Mouse (Mus musculus) heart, embryonic 11.5 days (tissue): ENCODE results near the gene Nlrp4b. TPM values are rescaled to one million over a fixed set of nuclear protein-coding genes. Genes with fewer than 3 reads are reported as not detected.
"Not testable (repeated sequence)": the region's sequence is repeated elsewhere in the genome, so short reads cannot be mapped to it uniquely, and the experiment has no call there.

Experiments
- ATAC-seq: fragments of 200-750 bp; cut with Nextera tagmentation; replicated peaks from 2 replicates; pipeline ENCODE4 v1.8.0; 2017; ENCODE audit warnings: moderate library complexity; ENCODE audit not compliant: insufficient number of reproducible peaks, low FRiP score, low TSS enrichment
- H3K27ac ChIP-seq: fragments of 300-500 bp; sonication (generic); 2 replicates; pipeline ENCODE4 v1.5.1; 2014; ENCODE audit warnings: mild to moderate bottlenecking, low read depth, low read length
- H3K27me3 ChIP-seq: fragments of 300-500 bp; sonication (generic); 2 replicates; pipeline ENCODE4 v1.6.1; 2014; ENCODE audit warnings: mild to moderate bottlenecking, low read length, mixed read lengths; ENCODE audit not compliant: control insufficient read depth, insufficient read depth
- H3K36me3 ChIP-seq: fragments of 300-500 bp; sonication (generic); 2 replicates; pipeline ENCODE4 v1.6.1; 2014; ENCODE audit warnings: mild to moderate bottlenecking, low read length, moderate library complexity, mixed read lengths; ENCODE audit not compliant: control insufficient read depth, insufficient read depth
- H3K4me1 ChIP-seq: fragments of 300-500 bp; sonication (generic); 2 replicates; pipeline ENCODE4 v1.6.1; 2014; ENCODE audit warnings: low read length; ENCODE audit not compliant: control insufficient read depth, insufficient read depth
- H3K4me2 ChIP-seq: fragments of 300-500 bp; sonication (generic); 2 replicates; pipeline ENCODE4 v1.6.1; 2014; ENCODE audit warnings: mild to moderate bottlenecking, moderate library complexity
- H3K4me3 ChIP-seq: fragments of 300-500 bp; sonication (generic); 2 replicates; pipeline ENCODE4 v1.5.1; 2014; ENCODE audit warnings: low read depth, low read length
- H3K9ac ChIP-seq: fragments of 300-500 bp; sonication (generic); 2 replicates; pipeline ENCODE4 v1.6.1; 2014; ENCODE audit warnings: mild to moderate bottlenecking, low read depth, low read length, moderate library complexity
- H3K9me3 ChIP-seq: fragments of 300-500 bp; sonication (generic); replicated peaks from 2 replicates; pipeline ENCODE4 v1.6.1; 2016; ENCODE audit warnings: low read length; ENCODE audit not compliant: control insufficient read depth
- WGBS: fragments of 180-500 bp; shearing (Covaris S2); extraction: QIAGEN DNeasy Blood & Tissue Kit; methylation state at CpG from one replicate; pipeline ENCODE4 v1.1.7; 2014; ENCODE audit not compliant: insufficient replicate concordance; 5-methylcytosine and 5-hydroxymethylcytosine counted together
- polyA plus RNA-seq: library from polyadenylated mRNA; unstranded; fragments of >200 nt; fragmentation: Nextera tagmentation; extraction: Ambion mirVana; gene quantifications from 2 replicates; pipeline ENCODE4 v1.2.1, GENCODE M21; 2014

The Nlrp4b gene
- not detected in 2 replicates for polyA plus RNA-seq

GRCm38 (mm10) chr7:10687489-10687888, at the start of gene Nlrp4b:
TSS of gene Nlrp4b (plus strand) at chr7:10687789.
- no peak within 1 kb of the TSS for H3K4me3 ChIP-seq
- no peak within 1 kb of the TSS for H3K4me2 ChIP-seq
- no peaks in the 10 kb centered on the region for H3K4me1 ChIP-seq
- H3K27me3 ChIP-seq, result no peaks in the 10 kb centered on the region
- no peak within 1 kb of the TSS for H3K27ac ChIP-seq
- WGBS, result 76% methylated on average over 1 of the region's 1 CpGs
- H3K36me3 ChIP-seq, result no peaks in the 10 kb centered on the region
- ATAC-seq, result no peak
- H3K9me3 ChIP-seq, result peaks cover 12% of the 10 kb centered on the region
- H3K9ac ChIP-seq, result no peak within 1 kb of the TSS

DNA sequence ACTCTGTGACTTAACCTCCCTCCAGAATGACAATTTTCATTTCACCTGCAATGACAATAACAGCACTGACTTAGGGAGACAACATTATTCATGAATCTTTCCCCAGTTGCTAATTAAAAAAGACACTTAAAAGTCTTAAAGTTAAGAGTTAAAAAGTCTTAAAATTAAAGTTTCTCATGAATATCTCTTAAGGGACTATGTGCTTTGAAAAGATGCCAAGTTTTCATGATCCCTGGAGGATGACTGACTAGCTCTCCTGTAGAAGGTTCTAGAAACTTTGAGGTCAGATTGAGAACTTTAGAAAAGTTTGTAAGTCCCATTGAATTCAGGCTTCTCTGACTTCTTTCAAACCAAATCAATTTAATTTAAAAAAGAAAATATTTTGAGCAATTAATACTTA, 66.7 kb downstream of the Nlrp4b start, which contains the start of gene Vmn1r71:
TSS of gene Vmn1r71 (minus strand) at position 101 of the 400 bp plus-strand sequence.
- Histone ChIP-seq H3K4me1 (no peaks in the 10 kb centered on the region), H3K27me3 (no peaks in the 10 kb centered on the region), H3K9ac (no peak within 1 kb of the TSS), H3K27ac (no peak within 1 kb of the TSS), H3K4me3 (no peak within 1 kb of the TSS), H3K9me3 (0 out of 2 replicates have a peak, but pooled peaks cover 3% of the 10 kb centered on the region), H3K36me3 (no peaks in the 10 kb centered on the region), H3K4me2 (no peak within 1 kb of the TSS)
- no peak for ATAC-seq

GRCm38 (mm10) chr7:10757551-10757950, 70.0 kb downstream of the Nlrp4b start:
- not testable (repeated sequence) for H3K4me1 ChIP-seq, H3K27me3 ChIP-seq, ATAC-seq

More at GRCm38 (mm10) chr7:10757551-10757950, 70.0 kb downstream of the Nlrp4b start:
- not testable (repeated sequence) for H3K4me3 ChIP-seq, H3K27ac ChIP-seq, H3K9ac ChIP-seq, H3K9me3 ChIP-seq, H3K36me3 ChIP-seq, H3K4me2 ChIP-seq

Other genes starting within 250 kb of the Nlrp4b start
- gene Vmn1r67, start 244.5 kb upstream of the Nlrp4b start, polyA plus RNA-seq, result not detected in 2 replicates
- gene Zik1, start 192.4 kb upstream of the Nlrp4b start, polyA plus RNA-seq, result 10.6 and 13.1 TPM in 2 replicates
- not detected in 2 replicates for gene Vmn1r68, start 129.3 kb upstream of the Nlrp4b start, polyA plus RNA-seq
- not detected in 2 replicates for gene Vmn1r69, start 74.1 kb upstream of the Nlrp4b start, polyA plus RNA-seq
- gene Vmn1r70, start 56.3 kb upstream of the Nlrp4b start, polyA plus RNA-seq, result not detected in 2 replicates
- not detected in 2 replicates for gene Vmn1r71, start 66.6 kb downstream of the Nlrp4b start, polyA plus RNA-seq
- gene Zscan4b, start 217.3 kb downstream of the Nlrp4b start, polyA plus RNA-seq, result not detected in 2 replicates